Mouse (Mus musculus) cerebellum, adult 2 months (tissue): ENCODE data around the gene Hoxa4. TPM values are rescaled to one million over a fixed set of nuclear protein-coding genes. Genes with fewer than 3 reads are reported as not detected.

Experiments used
- DNase-seq, 2 experiments: peaks; one replicate each; pipeline ENCODE4 v3.0.0; 2021
- H3K27ac ChIP-seq: fragments of 200-500 bp; 2 replicates; pipeline ENCODE4 v1.5.1; 2012; ENCODE audit warnings: low read length, control low read depth, inconsistent platforms; ENCODE audit not compliant: insufficient read depth
- H3K27me3 ChIP-seq: fragments of 200-500 bp; 2 replicates; pipeline ENCODE4 v1.6.1; 2012; ENCODE audit warnings: inconsistent platforms, mild to moderate bottlenecking, low read length, moderate library complexity; ENCODE audit not compliant: control insufficient read depth, insufficient read depth
- H3K4me1 ChIP-seq: fragments of 200-500 bp; 2 replicates; pipeline ENCODE4 v1.6.1; 2011; ENCODE audit warnings: low read length; ENCODE audit not compliant: control insufficient read depth, insufficient read depth
- H3K4me3 ChIP-seq: fragments of 200-500 bp; replicated peaks from 2 replicates; pipeline ENCODE3; 2011; ENCODE audit warnings: mild to moderate bottlenecking, low read depth, low read length, control low read depth; ENCODE audit not compliant: insufficient read depth
- CTCF ChIP-seq: fragments of 200-500 bp; IDR thresholded peaks from 2 replicates; pipeline ENCODE4 v1.5.1; 2011; ENCODE audit warnings: low read depth, mild to moderate bottlenecking, control low read depth, low read length, moderate library complexity, borderline replicate concordance; ENCODE audit not compliant: insufficient read depth
- POLR2A ChIP-seq: fragments of 200-500 bp; IDR thresholded peaks from 2 replicates; pipeline ENCODE4 v1.6.1; 2011; ENCODE audit warnings: low read length, control low read depth, borderline replicate concordance; ENCODE audit not compliant: insufficient read depth
- WGBS: fragments of 180-500 bp; shearing (Covaris S2); methylation state at CpG from one replicate; pipeline ENCODE4 v1.1.7; 2018; 5-methylcytosine and 5-hydroxymethylcytosine counted together
- polyA plus RNA-seq: library from polyadenylated mRNA; depleted of rRNA; stranded (reverse); fragments of >200 nt; gene quantifications from 2 replicates; pipeline ENCODE4 v1.2.3, GENCODE M21; 2012

Hoxa4 gene
- polyA plus RNA-seq, 1 experiment: 5.1 TPM

GRCm38 (mm10) chr6:52221337-52221992, 29.9 kb upstream of the Hoxa4 start, which contains the start of gene Hoxa7:
TSS of gene Hoxa7 (minus strand) at chr6:52221854.
- no peaks in the 10 kb centered on the region for H3K4me1 ChIP-seq
- H3K27ac ChIP-seq: no peak within 1 kb of the TSS
- no peak for TF ChIP-seq POLR2A
- peak; percentile 88 for TF ChIP-seq CTCF
- H3K27me3 ChIP-seq: peaks cover 5% of the 10 kb centered on the region; the same call in 1 of the 2 replicates
- under 1% methylated on average over 46 of the region's 46 CpGs for WGBS
- DNase-seq: peak; percentile 73 to 84
- peak within 1 kb of the TSS; percentile 65 for H3K4me3 ChIP-seq

- no peaks in the 10 kb centered on the region for H3K4me1 ChIP-seq
- TF ChIP-seq POLR2A: no peak
- no peak for TF ChIP-seq CTCF
- DNase-seq: no peak
- no peak overlapping the region for H3K27ac ChIP-seq
- H3K4me3 ChIP-seq: no peak overlapping the region
- WGBS: 11% methylated on average over 12 of the region's 12 CpGs
- peaks cover 5% of the 10 kb centered on the region; the same call in 1 of the 2 replicates for H3K27me3 ChIP-seq
Observed at GRCm38 (mm10) chr6:52220865-52221310, 29.3 kb upstream of the Hoxa4 start.

GRCm38 (mm10) chr6:52220003-52220864, 28.7 kb upstream of the Hoxa4 start:
- WGBS: 24% methylated on average over 32 of the region's 32 CpGs
- no peak for TF ChIP-seq CTCF
- TF ChIP-seq POLR2A: no peak
- H3K27me3 ChIP-seq: peaks cover 6% of the 10 kb centered on the region; the same call in 1 of the 2 replicates
- no peak for DNase-seq
- no peaks in the 10 kb centered on the region for H3K4me1 ChIP-seq
- no peak overlapping the region for H3K4me3 ChIP-seq
- H3K27ac ChIP-seq: no peak overlapping the region

GRCm38 (mm10) chr6:52219234-52219942, 27.8 kb upstream of the Hoxa4 start:
- no peak overlapping the region for H3K27ac ChIP-seq
- no peaks in the 10 kb centered on the region for H3K4me1 ChIP-seq
- H3K27me3 ChIP-seq: peaks cover 9% of the 10 kb centered on the region; the same call in 1 of the 2 replicates
- DNase-seq: no peak
- WGBS: 33% methylated on average over 9 of the region's 9 CpGs
- no peak for TF ChIP-seq POLR2A
- no peak overlapping the region for H3K4me3 ChIP-seq

GRCm38 (mm10) chr6:52218643-52219215, 27.2 kb upstream of the Hoxa4 start:
- H3K27ac ChIP-seq: no peak overlapping the region
- H3K27me3 ChIP-seq: peaks cover 9% of the 10 kb centered on the region; the same call in 1 of the 2 replicates
- no peak overlapping the region for H3K4me3 ChIP-seq
- WGBS: 10% methylated on average over 14 of the region's 14 CpGs
- no peak for DNase-seq
- H3K4me1 ChIP-seq: no peaks in the 10 kb centered on the region
- TF ChIP-seq POLR2A (no peak), CTCF (no peak)

- Histone ChIP-seq H3K4me3 (no peak overlapping the region), H3K27me3 (peaks cover 12% of the 10 kb centered on the region; the same call in 1 of the 2 replicates), H3K4me1 (no peaks in the 10 kb centered on the region), H3K27ac (no peak overlapping the region)
- no peak for TF ChIP-seq CTCF
- 9% methylated on average over 23 of the region's 23 CpGs for WGBS
- DNase-seq: no peak
Observed at GRCm38 (mm10) chr6:52217895-52218642, 26.5 kb upstream of the Hoxa4 start.

- no peak for DNase-seq
Observed at GRCm38 (mm10) chr6:52217459-52217768, 25.9 kb upstream of the Hoxa4 start.

More at GRCm38 (mm10) chr6:52217459-52217768, 25.9 kb upstream of the Hoxa4 start:
- 2% methylated on average over 25 of the region's 25 CpGs for WGBS
- Histone ChIP-seq H3K27ac (no peak overlapping the region), H3K27me3 (peaks cover 15% of the 10 kb centered on the region; the same call in 1 of the 2 replicates), H3K4me3 (no peak overlapping the region), H3K4me1 (no peaks in the 10 kb centered on the region)
- TF ChIP-seq CTCF: no peak
- no peak for TF ChIP-seq POLR2A
